Mouse (Mus musculus) heart, postnatal 14 days (tissue): Measurements from ENCODE around the gene Pmp22. TPM values are rescaled to one million over a fixed set of nuclear protein-coding genes. Genes with fewer than 3 reads are reported as not detected.

Experiments
- DNase-seq, 2 experiments: peaks; one replicate each; pipeline ENCODE4 v3.0.0; 2021 to 2022
- intact Hi-C: fragments of 180-260 bp; cut with DNase I; formaldehyde crosslinking; loops from one replicate; pipeline ENCODE4 v1.15.1; 2025
- long read RNA-seq, 2 experiments: library from polyadenylated mRNA; stranded (forward); transcript quantifications; one replicate each; pipeline ENCODE4 v2.0.0; 2021
- total RNA-seq, 2 experiments: library from RNA; stranded (reverse); gene quantifications; 2 replicates each; pipeline ENCODE4 v1.2.3; 2021

Pmp22 gene
- total RNA-seq = 10 to 100 TPM; 69.8 to 80.5 TPM
- long read RNA-seq, experiment 1, transcript Pmp22-204 (5 exons, 1,822 nt) = minor isoform, 21 of 207 reads
- long read RNA-seq, experiment 1, transcript Pmp22-203 (5 exons, 723 nt) = minor isoform, 10 of 207 reads
- long read RNA-seq, experiment 1, transcript Pmp22-201 (5 exons, 1,800 nt) = major isoform, 83 of 207 reads
- long read RNA-seq, experiment 1, partial matches to known transcripts = 0 of 207 reads
- long read RNA-seq, experiment 1, other reads (novel, unspliced or antisense) = 90 of 207 reads
- long read RNA-seq, experiment 2, transcript Pmp22-203 (5 exons, 723 nt) = minor isoform, 8 of 175 reads
- long read RNA-seq, experiment 2, transcript Pmp22-204 (5 exons, 1,822 nt) = minor isoform, 18 of 175 reads
- long read RNA-seq, experiment 2, transcript Pmp22-201 (5 exons, 1,800 nt) = major isoform, 65 of 175 reads
- long read RNA-seq, experiment 2, partial matches to known transcripts = 2 of 175 reads
- long read RNA-seq, experiment 2, other reads (novel, unspliced or antisense) = 78 of 175 reads

DNA sequence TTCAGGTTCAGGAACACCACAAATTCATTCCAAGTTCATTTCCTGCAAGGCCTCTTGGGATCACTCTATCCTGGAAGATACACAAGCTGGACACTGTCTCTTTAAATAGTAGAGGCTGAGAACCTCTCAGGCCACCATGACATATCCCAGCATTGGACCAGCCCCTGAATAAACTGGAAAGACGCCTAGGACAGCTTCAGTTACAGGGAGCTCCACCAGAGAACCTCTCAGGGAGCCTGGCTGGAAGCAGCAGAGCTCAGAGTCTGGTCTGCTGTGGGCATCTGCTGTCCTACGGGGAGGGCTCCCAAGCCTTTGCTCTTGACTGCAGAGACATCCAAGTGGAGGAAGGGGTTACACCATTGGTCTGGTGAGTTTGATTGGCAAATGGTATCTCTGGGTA lies at the start of gene Pmp22:
Gene Pmp22 (plus strand): TSS at position 199 of the 400 bp plus-strand sequence.
- DNase-seq = peak; percentile 58 to 62
- intact Hi-C loops = loop anchor here (5.0 kb wide), 1 partner anchor 56 kb away; no protein-coding TSS in a partner anchor

GRCm38 (mm10) chr11:63084536-63084935 lies 44.2 kb upstream of the Pmp22 start:
- DNase-seq = no peak
- intact Hi-C loops = no loop called here

DNA sequence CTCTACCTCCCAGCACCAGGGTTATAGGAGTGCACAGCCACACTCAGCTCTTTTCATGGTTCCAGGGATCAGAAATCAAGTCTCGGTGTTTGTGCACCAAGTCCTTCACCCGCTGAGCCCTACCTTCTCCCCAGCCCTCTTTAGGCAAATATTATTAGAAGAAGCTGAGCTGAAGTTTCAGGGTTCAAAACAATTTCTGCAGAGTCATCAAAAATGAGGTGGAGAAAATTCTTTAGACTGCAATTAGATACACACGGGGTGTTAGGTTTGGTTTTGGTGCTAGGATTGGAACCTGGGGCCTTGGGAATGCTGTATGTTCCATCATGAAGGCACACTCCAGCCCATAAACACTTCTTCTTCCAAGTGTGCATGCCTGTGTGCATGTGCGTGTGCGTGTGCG lies 40.1 kb upstream of the Pmp22 start:
- DNase-seq = no peak
- intact Hi-C loops = no loop called here

GRCm38 (mm10) chr11:63090210-63090609 lies 38.6 kb upstream of the Pmp22 start:
- peak in 1 of 2 experiments; percentile 9 for DNase-seq
- intact Hi-C loops = no loop called here

DNA sequence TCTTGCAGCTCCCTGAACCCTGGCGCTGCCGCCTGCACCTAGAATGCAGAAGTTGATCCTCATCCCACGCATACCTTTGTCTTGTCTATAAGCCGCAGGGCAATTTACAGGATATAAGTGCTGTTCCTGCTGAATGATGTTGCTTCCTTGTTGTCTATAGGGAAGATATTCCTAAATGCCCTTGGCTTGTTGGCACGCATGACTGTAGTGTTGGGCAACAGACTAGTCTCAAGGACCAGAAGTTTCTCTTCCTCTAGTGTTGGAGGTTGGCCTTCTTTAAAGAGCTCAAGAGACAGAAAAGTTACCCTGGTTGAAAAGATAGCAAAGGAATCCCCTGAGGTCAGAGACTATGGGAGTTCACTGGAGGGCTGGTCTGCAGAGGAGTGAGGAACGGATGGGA lies 37.8 kb upstream of the Pmp22 start:
- intact Hi-C loops = no loop called here
- no peak for DNase-seq

DNA sequence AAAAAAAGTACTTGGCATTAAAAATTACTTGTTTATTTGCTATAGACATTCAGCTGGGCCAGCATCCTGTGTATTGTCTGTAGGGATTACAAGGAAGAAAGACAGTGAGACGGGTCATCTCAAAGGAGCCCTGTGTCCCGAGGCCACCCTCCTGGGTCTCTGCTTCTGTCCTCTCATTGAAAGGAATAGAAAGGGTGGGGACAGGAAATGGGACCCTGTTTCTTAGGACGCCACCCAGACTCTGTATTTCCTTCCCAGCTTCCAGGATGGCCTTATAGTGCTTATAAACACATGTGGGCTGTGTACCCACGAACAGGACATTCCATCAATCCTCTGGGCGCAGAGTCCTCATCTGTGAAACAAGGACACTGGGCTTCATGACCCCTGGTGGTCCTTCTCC lies 36.5 kb upstream of the Pmp22 start:
- intact Hi-C loops = no loop called here
- DNase-seq = no peak

GRCm38 (mm10) chr11:63093601-63094000 lies 35.2 kb upstream of the Pmp22 start:
- intact Hi-C loops = no loop called here
- DNase-seq = no peak

GRCm38 (mm10) chr11:63094496-63094895 lies 34.3 kb upstream of the Pmp22 start:
- DNase-seq = no peak
- intact Hi-C loops = no loop called here

DNA sequence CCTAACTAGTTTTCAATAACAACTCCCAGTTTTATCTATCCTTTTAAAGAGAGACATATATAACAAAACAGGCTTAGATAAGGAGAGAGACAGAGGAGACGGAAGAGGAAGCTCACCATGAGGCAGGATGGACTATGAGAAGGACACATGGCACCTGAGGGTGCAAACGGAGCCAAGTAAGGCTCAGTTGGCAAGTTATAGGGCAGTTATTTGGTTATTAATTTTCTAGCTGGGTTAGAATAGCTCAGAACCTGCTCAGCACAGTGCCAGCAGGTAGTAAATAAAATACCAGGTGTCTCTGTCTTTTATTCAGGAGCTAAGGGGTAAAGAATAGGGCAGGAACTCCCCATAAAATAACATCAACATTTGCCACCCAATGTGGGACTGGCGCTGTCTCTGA lies 30.8 kb upstream of the Pmp22 start:
- intact Hi-C loops = no loop called here
- no peak for DNase-seq

DNA sequence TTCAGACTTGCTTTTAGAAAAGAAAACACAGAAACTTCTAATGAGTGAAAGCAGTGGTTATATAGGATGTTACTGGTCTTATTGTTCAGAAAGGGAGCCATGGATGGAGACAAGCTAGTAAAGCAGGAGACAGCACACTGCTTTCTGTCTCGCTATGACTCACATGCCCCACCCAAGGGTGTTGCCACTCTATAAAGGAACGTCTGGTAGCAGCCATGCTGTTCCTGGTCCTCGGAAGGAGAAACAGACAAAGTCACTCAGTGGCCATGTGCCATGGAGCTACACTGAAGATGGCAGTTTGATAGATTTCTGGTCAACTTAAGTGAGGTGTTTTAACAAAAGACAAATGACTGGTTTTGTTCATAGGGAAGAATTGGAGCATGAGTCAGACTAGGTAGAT lies 29.4 kb upstream of the Pmp22 start:
- no peak for DNase-seq
- intact Hi-C loops = no loop called here

- intact Hi-C loops = no loop called here
Measured at GRCm38 (mm10) chr11:63103256-63103655, 25.5 kb upstream of the Pmp22 start.

DNA sequence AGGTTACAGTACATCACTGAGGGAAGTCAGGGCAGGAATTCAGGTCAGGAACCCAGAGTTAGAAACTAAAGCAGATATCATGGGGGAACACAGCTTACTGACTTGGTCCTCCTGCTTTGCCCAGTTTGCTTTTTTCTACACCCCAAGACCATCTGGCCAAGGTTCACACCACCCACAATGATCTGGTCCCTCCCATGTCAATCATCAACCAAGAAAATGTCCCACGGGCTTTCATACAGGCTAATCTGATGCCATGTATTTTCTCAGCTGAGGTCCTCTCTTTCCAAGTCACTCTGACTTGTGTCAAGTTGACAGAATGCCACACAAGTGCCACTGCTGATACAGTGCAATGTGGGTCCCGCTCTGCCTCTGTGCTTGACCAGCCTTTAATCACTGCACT lies 24.8 kb upstream of the Pmp22 start:
- intact Hi-C loops = no loop called here
- DNase-seq = no peak

More at GRCm38 (mm10) chr11:63103256-63103655, 25.5 kb upstream of the Pmp22 start:
- no peak for DNase-seq

GRCm38 (mm10) chr11:63109230-63109775 lies 19.5 kb upstream of the Pmp22 start:
- DNase-seq = no peak
- intact Hi-C loops = no loop called here

GRCm38 (mm10) chr11:63110329-63110728 lies 18.5 kb upstream of the Pmp22 start:
- DNase-seq = no peak
- intact Hi-C loops = loop anchor here (5.0 kb wide), 1 partner anchor 83 kb away; no protein-coding TSS in a partner anchor

GRCm38 (mm10) chr11:63114807-63115641 lies 13.8 kb upstream of the Pmp22 start:
- intact Hi-C loops = loop anchor here (5.0 kb wide), 1 partner anchor 88 kb away; no protein-coding TSS in a partner anchor
- DNase-seq = peak; percentile 57 to 67

DNA sequence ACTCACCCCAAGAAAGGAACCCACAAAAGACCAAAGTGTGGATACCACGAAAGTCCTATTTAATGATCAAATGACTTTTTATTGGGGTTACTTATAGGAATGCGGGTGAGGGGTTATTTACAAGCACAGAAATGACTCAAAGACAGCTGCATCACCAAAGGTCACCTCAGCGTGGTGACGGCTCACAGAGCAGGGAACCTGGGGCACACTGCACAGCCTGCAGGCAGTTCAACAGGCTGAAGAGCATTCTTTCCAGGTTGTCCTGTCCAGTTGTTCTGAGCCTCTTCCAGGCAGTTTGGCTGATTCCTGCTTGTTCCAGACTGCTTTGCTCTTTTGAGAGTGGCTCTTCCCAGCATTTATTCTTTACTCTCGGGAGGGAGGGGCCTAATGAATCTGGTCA lies 12.1 kb upstream of the Pmp22 start:
- intact Hi-C loops = no loop called here
- DNase-seq = no peak

- intact Hi-C loops = no loop called here
- DNase-seq = no peak
Measured at GRCm38 (mm10) chr11:63117266-63117665, 11.5 kb upstream of the Pmp22 start.

- no peak for DNase-seq
- intact Hi-C loops = no loop called here
Measured at GRCm38 (mm10) chr11:63119791-63120190, 9.0 kb upstream of the Pmp22 start.

DNA sequence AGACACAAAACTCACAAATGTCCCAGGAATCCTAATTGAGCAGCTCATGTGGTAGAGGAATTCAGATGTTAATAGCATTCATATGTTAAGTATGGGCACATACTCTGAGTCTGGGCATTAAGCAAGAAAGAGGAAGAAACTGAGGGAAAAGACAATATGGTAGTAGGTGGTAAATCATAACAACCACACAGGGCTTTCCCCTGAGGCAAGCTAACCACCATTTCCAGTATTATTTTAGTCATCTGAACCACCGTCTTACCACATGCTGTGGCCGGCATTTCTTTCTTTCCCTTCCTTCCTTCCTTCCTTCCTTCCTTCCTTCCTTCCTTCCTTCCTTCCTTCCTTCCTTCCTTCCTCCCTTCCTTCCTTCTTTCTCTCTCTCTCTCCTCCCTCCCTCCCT lies 6.5 kb upstream of the Pmp22 start:
- intact Hi-C loops = no loop called here
- no peak for DNase-seq

DNA sequence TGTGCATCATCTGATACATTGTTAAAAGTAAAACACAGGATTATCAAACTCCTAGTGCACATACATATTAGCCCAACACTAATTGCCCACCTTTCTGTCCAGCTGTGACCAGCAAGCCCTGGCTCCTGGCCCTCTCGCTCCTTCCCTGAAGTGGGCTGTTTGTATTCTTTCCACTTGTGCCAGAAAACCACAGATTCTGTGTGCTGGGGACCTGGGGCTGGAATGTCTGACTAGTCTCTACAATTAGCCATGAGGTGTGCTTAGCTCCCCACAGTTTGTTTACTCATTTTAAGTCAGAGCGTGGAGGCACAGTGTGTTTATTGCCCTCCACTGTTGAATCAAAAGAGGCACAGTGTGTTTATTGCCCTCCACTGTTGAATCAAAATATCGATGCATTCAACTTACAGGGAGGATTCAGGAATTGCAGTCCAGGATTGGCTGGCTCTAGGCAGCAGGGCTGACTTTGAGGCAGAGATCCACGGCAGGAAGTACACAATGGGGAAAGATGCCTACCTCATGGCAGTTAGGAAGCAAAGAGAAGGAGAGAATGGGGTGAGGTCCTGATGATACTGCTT lies 5.9 kb upstream of the Pmp22 start:
- intact Hi-C loops = no loop called here
- DNase-seq = no peak

DNA sequence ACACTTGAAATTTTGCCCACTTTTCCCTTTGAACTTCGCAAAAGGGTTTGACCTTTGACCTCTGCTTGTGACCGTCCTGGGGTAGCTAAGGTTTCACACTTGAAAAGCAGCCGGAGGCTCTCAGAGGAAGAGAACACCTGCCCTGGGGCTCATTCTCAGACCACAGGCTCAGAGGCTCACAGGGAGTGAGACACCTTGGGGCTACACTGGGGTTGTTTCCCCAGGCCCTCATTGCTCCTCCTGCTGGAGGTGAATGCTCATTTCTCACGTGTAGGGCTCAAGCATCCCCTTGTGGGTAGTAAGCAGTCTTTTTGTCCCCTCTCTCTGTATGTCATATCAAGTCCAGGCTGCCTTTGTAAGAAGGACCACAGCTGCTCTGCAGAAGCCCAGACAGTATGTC lies 4.5 kb upstream of the Pmp22 start:
- no peak for DNase-seq
- intact Hi-C loops = no loop called here
